Mouse (Mus musculus): Measurements from ENCODE around the gene Mllt10.

DNA sequence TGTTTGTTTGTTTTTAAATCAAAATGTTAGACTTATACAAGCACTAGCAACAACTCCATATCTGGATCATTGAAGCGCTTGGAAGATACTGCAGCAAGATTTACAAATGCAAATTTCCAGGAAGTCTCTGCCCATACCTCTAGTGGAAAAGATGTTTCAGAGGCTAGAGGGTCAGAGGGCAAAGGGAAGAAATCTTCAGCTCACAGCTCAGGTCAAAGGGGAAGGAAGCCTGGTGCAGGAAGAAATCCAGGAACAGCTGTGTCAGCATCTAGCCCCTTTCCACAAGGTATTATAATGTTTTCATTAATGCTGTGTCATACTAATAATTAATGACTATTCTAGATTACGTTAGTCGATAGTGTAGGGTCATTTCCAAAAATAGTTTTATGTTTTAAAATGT is 104.4 kb downstream of the Mllt10 start:
- TF ChIP-seq CTCF (IDR thresholded peaks at IDR 0.05; ENCODE audit: low read depth) (no peak), EP300 (IDR thresholded peaks at IDR 0.05; ENCODE audit: low read depth) (no peak)

Data from liver, embryonic 14.5 days (tissue).